Mouse (Mus musculus) embryo, embryonic 10 days (tissue): ENCODE results near the gene Ugt2a1.
"Not testable (repeated sequence)": the region's sequence is repeated elsewhere in the genome, so short reads cannot be mapped to it uniquely, and the experiment has no call there.

Experiments used
- DNase-seq: peaks from one replicate; pipeline ENCODE4 v3.0.0-alpha.2; 2015; ENCODE audit warnings: low spot score

The Ugt2a1 gene

GRCm38 (mm10) chr5:87490771-87491170 lies at the start of gene Ugt2a1:
TSS of gene Ugt2a1 (minus strand) at chr5:87490871.
- no peak for DNase-seq

- DNase-seq = no peak
Measured at GRCm38 (mm10) chr5:87538111-87538510, 47.4 kb upstream of the Ugt2a1 start, which contains the start of gene Sult1b1. TSS of gene Sult1b1 (minus strand) at chr5:87538195.

- DNase-seq = peak; percentile 4
Measured at GRCm38 (mm10) chr5:87535994-87536644, 45.4 kb upstream of the Ugt2a1 start.

- DNase-seq = no peak
Measured at GRCm38 (mm10) chr5:87532288-87532687, 41.6 kb upstream of the Ugt2a1 start.

- DNase-seq = not testable (repeated sequence)
Measured at GRCm38 (mm10) chr5:87523561-87523960, 32.9 kb upstream of the Ugt2a1 start.

- no peak for DNase-seq
Measured at GRCm38 (mm10) chr5:87505776-87506458, 15.2 kb upstream of the Ugt2a1 start.

GRCm38 (mm10) chr5:87502687-87503086 lies 12.0 kb upstream of the Ugt2a1 start:
- no peak for DNase-seq

GRCm38 (mm10) chr5:87499341-87499740 lies 8.7 kb upstream of the Ugt2a1 start:
- DNase-seq = no peak

- no peak for DNase-seq
Measured at GRCm38 (mm10) chr5:87498936-87499335, 8.3 kb upstream of the Ugt2a1 start.

GRCm38 (mm10) chr5:87486706-87487105 lies 4.0 kb downstream of the Ugt2a1 start, which contains the start of gene Gm43638:
TSS of gene Gm43638 (minus strand) at chr5:87486806.
- DNase-seq = not testable (repeated sequence)

GRCm38 (mm10) chr5:87482160-87482559 lies 8.5 kb downstream of the Ugt2a1 start, which contains the start of gene Ugt2a2:
TSS of gene Ugt2a2 (minus strand) at chr5:87482260.
- no peak for DNase-seq

GRCm38 (mm10) chr5:87458810-87459209 lies 31.9 kb downstream of the Ugt2a1 start:
- no peak for DNase-seq

- no peak for DNase-seq
Measured at GRCm38 (mm10) chr5:87457701-87458100, 33.0 kb downstream of the Ugt2a1 start.

- DNase-seq = no peak
Measured at GRCm38 (mm10) chr5:87456216-87456850, 34.3 kb downstream of the Ugt2a1 start.

GRCm38 (mm10) chr5:87455519-87455918 lies 35.2 kb downstream of the Ugt2a1 start:
- DNase-seq = no peak

GRCm38 (mm10) chr5:87452514-87452913 lies 38.2 kb downstream of the Ugt2a1 start:
- DNase-seq = not testable (repeated sequence)

GRCm38 (mm10) chr5:87436264-87436663 lies 54.4 kb downstream of the Ugt2a1 start:
- peak; percentile 31 for DNase-seq

- no peak for DNase-seq
Measured at GRCm38 (mm10) chr5:87425676-87426075, 65.0 kb downstream of the Ugt2a1 start.

GRCm38 (mm10) chr5:87424041-87424440 lies 66.6 kb downstream of the Ugt2a1 start, which contains the start of gene Ugt2b38:
TSS of gene Ugt2b38 (minus strand) at chr5:87424203.
- DNase-seq = not testable (repeated sequence)
